Mouse (Mus musculus) E14TG2a.4 (cell line): ENCODE results near the gene Slc4a3.

Source experiments
- CTCF ChIP-seq: conservative IDR thresholded peaks from 2 replicates; pipeline ENCODE4 v1.5.1; 2014; ENCODE audit warnings: low read length
- NANOG ChIP-seq: IDR thresholded peaks from 2 replicates; pipeline ENCODE4 v1.6.1; 2014; ENCODE audit warnings: borderline replicate concordance, low read length, mixed read lengths
- POU5F1 ChIP-seq: IDR thresholded peaks from 2 replicates; pipeline ENCODE4 v1.6.1; 2014; ENCODE audit warnings: low read length, borderline replicate concordance

DNA sequence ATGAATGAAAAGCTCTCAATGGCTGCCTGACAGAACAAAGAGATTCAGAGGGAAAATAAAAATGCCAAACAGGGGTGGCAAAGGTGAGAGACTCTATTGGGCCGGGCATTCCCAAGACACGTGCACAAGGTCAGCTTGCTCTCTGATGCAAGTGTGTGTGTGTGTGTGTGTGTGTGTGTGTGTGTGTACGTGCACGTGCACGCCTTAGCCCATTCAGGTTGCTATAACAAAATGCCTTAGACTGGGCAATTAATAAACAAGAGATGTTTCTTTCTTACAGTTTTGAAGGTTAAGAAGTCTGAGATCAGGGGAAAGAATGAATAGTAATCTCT lies 36.5 kb downstream of the Slc4a3 start:
- TF ChIP-seq CTCF (no peak), NANOG (no peak), POU5F1 (no peak)
